Mouse (Mus musculus): ENCODE data around the gene Stk19. TPM values are rescaled to one million over a fixed set of nuclear protein-coding genes. Genes with fewer than 3 reads are reported as not detected.

Gene Stk19
- 37.5 and 44.6 TPM in 2 replicates for polyA plus RNA-seq (2012; rRNA removed; ENCODE audit: low replicate concordance)

GRCm38 (mm10) chr17:34836856-34837221 is at the start of gene Stk19, which contains the start of gene Dxo:
Gene Stk19 (minus strand): TSS chr17:34836945.
Gene Dxo (plus strand): TSS chr17:34837019.

GRCm38 (mm10) chr17:34881683-34882310 is 45.1 kb upstream of the Stk19 start, which contains the start of gene Gm20547:
Gene Gm20547 (minus strand): TSS chr17:34882042.

DNA sequence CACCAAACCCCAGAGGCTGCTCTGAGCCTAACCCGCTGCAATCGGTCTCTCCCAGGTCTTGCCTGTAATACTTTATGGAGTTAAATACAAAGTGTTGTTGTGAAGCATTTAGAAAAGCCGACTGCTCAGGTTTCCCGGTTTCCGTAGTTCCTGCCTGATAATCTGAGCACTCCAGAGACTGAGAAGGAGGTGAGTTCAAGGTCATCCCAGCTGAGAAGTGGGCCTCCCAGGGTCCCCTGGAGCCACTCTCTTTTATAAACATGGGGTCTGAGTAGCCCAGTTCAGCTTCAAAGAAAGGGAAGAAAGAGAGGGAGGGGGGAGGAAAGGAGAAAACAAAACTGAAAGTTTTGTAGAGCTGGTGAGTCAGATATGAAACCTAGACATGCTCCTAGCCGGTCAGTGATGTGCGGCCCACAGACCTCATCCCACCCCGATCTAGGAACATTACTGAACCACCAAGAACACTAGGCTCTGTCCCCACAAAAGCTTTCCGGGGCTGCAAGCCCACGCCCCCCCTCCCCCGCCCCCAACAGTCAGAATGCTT is 42.7 kb upstream of the Stk19 start, which contains the start of gene Zbtb12:
Gene Zbtb12, plus strand, starts transcription at position 148 of the 544 bp plus-strand sequence.

DNA sequence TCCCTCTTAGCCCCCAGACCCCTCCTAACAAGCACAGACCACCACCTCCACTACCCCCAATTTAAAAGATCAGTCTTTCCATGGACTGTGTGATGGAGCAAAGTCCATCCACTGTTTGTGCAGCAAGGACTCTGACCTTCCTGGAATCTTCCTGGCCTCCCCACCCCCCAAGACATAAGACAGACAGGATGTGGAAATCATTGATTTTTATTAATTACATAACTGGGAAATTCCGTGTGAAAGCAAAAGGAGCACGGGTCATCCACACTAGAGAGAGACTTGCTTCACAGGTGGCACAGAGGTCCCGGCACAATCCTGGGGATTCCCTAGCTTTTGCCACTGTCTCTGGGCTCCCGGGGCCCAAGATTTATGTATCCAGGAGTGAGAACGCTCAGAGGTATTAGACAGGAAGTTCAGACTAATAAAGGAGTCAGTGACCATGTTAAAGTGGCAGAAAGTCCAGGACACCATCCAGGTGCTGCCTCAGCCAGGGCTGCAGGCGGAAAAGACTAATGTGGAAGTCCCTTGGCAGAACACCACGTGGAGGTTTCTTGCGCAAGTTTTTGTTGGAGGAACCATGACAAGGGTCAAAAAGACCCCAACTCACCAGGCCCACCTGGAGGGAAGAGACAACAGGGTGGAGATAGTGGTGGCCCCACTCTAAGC is 25.8 kb upstream of the Stk19 start, which contains the start of gene Cfb:
Gene Cfb, minus strand, starts transcription at position 103 of the 666 bp plus-strand sequence.

GRCm38 (mm10) chr17:34849722-34850516 is 13.2 kb upstream of the Stk19 start, which contains the start of the genes Skiv2l and Nelfe:
Gene Skiv2l (minus strand): TSS chr17:34850210.
Gene Nelfe (plus strand): TSS chr17:34850391.

DNA sequence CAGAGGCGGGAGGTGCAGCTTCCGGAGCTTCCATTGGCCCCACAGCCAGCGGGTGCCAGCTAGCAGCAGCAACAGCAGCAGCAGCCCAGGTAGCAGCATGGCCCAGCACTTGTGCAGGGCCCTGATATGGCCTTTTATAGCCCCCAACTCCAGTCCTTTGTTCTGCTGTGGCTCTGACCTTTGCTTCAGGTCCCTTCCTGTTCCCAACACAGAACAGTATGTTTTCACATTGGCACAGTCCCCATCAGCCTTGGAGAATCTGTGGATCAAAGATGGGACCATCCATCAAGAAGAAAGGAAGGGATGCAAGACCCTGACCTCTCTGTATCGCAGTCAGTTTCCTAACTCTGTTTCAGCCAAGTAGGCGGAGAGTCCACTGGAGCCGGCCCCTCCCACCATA is 32.4 kb downstream of the Stk19 start, which contains the start of gene Cyp21a1:
Gene Cyp21a1, minus strand, starts transcription at position 261 of the 400 bp plus-strand sequence.

Other genes with a start within 250 kb of the Stk19 start
- gene Gpsm3, start 247.1 kb downstream of the Stk19 start, polyA plus RNA-seq (2012; rRNA removed; ENCODE audit: low replicate concordance): 14.5 and 19.6 TPM in 2 replicates
- gene Pbx2, start 245.7 kb downstream of the Stk19 start, polyA plus RNA-seq (2012; rRNA removed; ENCODE audit: low replicate concordance): 51.4 and 93.8 TPM in 2 replicates
- 2.8 and 4.0 TPM in 2 replicates for gene Ager, start 239.1 kb downstream of the Stk19 start, polyA plus RNA-seq (2012; rRNA removed; ENCODE audit: low replicate concordance)
- gene Rnf5, start 233.3 kb downstream of the Stk19 start, polyA plus RNA-seq (2012; rRNA removed; ENCODE audit: low replicate concordance): 90.6 and 100 TPM in 2 replicates
- gene Agpat1, start 232.7 kb downstream of the Stk19 start, polyA plus RNA-seq (2012; rRNA removed; ENCODE audit: low replicate concordance): 234 and 241 TPM in 2 replicates
- gene Egfl8, start 221.0 kb downstream of the Stk19 start, polyA plus RNA-seq (2012; rRNA removed; ENCODE audit: low replicate concordance): 5.7 and 6.5 TPM in 2 replicates
- 51.8 and 56.8 TPM in 2 replicates for gene Ppt2, start 208.4 kb downstream of the Stk19 start, polyA plus RNA-seq (2012; rRNA removed; ENCODE audit: low replicate concordance)
- 3.7 and 6.6 TPM in 2 replicates for gene Prrt1, start 207.4 kb downstream of the Stk19 start, polyA plus RNA-seq (2012; rRNA removed; ENCODE audit: low replicate concordance)
- gene Fkbpl, start 192.2 kb downstream of the Stk19 start, polyA plus RNA-seq (2012; rRNA removed; ENCODE audit: low replicate concordance): 6.4 and 7.2 TPM in 2 replicates
- gene Atf6b, start 189.8 kb downstream of the Stk19 start, polyA plus RNA-seq (2012; rRNA removed; ENCODE audit: low replicate concordance): 65.5 and 103 TPM in 2 replicates
- 90.8 and 117 TPM in 2 replicates for gene Tnxb, start 166.4 kb downstream of the Stk19 start, polyA plus RNA-seq (2012; rRNA removed; ENCODE audit: low replicate concordance)
- 136 and 385 TPM in 2 replicates for gene C4b, start 93.1 kb downstream of the Stk19 start, polyA plus RNA-seq (2012; rRNA removed; ENCODE audit: low replicate concordance)
- 0.26 and 1.6 TPM in 2 replicates for gene Cyp21a1, start 32.4 kb downstream of the Stk19 start, polyA plus RNA-seq (2012; rRNA removed; ENCODE audit: low replicate concordance)
- gene Dxo, start 74 bp upstream of the Stk19 start, polyA plus RNA-seq (2012; rRNA removed; ENCODE audit: low replicate concordance): 65.8 and 69.5 TPM in 2 replicates
- 92.6 and 103 TPM in 2 replicates for gene Skiv2l, start 13.3 kb upstream of the Stk19 start, polyA plus RNA-seq (2012; rRNA removed; ENCODE audit: low replicate concordance)
- 26.6 and 41.9 TPM in 2 replicates for gene Nelfe, start 13.4 kb upstream of the Stk19 start, polyA plus RNA-seq (2012; rRNA removed; ENCODE audit: low replicate concordance)
- gene Cfb, start 25.6 kb upstream of the Stk19 start, polyA plus RNA-seq (2012; rRNA removed; ENCODE audit: low replicate concordance): 75.6 and 198 TPM in 2 replicates
- gene Zbtb12, start 42.5 kb upstream of the Stk19 start, polyA plus RNA-seq (2012; rRNA removed; ENCODE audit: low replicate concordance): 7.5 and 24.8 TPM in 2 replicates
- not detected in 2 replicates for gene Gm20547, start 45.1 kb upstream of the Stk19 start, polyA plus RNA-seq (2012; rRNA removed; ENCODE audit: low replicate concordance)
- gene C2, start 61.3 kb upstream of the Stk19 start, polyA plus RNA-seq (2012; rRNA removed; ENCODE audit: low replicate concordance): 69.3 and 73.7 TPM in 2 replicates
- gene Ehmt2, start 61.5 kb upstream of the Stk19 start, polyA plus RNA-seq (2012; rRNA removed; ENCODE audit: low replicate concordance): 185 and 311 TPM in 2 replicates
- 0.10 and 12.1 TPM in 2 replicates for gene Slc44a4, start 77.5 kb upstream of the Stk19 start, polyA plus RNA-seq (2012; rRNA removed; ENCODE audit: low replicate concordance)
- 41.5 and 44.0 TPM in 2 replicates for gene Neu1, start 94.3 kb upstream of the Stk19 start, polyA plus RNA-seq (2012; rRNA removed; ENCODE audit: low replicate concordance)
- 15.3 and 47.3 TPM in 2 replicates for gene Hspa1b, start 122.3 kb upstream of the Stk19 start, polyA plus RNA-seq (2012; rRNA removed; ENCODE audit: low replicate concordance)
- not detected in 2 replicates for gene Gm20481, start 133.0 kb upstream of the Stk19 start, polyA plus RNA-seq (2012; rRNA removed; ENCODE audit: low replicate concordance)
- gene Hspa1a, start 135.2 kb upstream of the Stk19 start, polyA plus RNA-seq (2012; rRNA removed; ENCODE audit: low replicate concordance): 8.7 and 27.0 TPM in 2 replicates
- 0.46 and 0.59 TPM in 2 replicates for gene Hspa1l, start 135.8 kb upstream of the Stk19 start, polyA plus RNA-seq (2012; rRNA removed; ENCODE audit: low replicate concordance)
- gene Lsm2, start 144.9 kb upstream of the Stk19 start, polyA plus RNA-seq (2012; rRNA removed; ENCODE audit: low replicate concordance): 69.2 and 79.0 TPM in 2 replicates
- gene Vars, start 164.0 kb upstream of the Stk19 start, polyA plus RNA-seq (2012; rRNA removed; ENCODE audit: low replicate concordance): 61.9 and 207 TPM in 2 replicates
- 0.39 and 0.62 TPM in 2 replicates for gene Vwa7, start 179.6 kb upstream of the Stk19 start, polyA plus RNA-seq (2012; rRNA removed; ENCODE audit: low replicate concordance)
- gene Sapcd1, start 191.1 kb upstream of the Stk19 start, polyA plus RNA-seq (2012; rRNA removed; ENCODE audit: low replicate concordance): 0.54 and 1.7 TPM in 2 replicates
- 1.8 TPM in 2 replicates for gene Msh5, start 209.8 kb upstream of the Stk19 start, polyA plus RNA-seq (2012; rRNA removed; ENCODE audit: low replicate concordance)
- 87.4 and 180 TPM in 2 replicates for gene Clic1, start 213.0 kb upstream of the Stk19 start, polyA plus RNA-seq (2012; rRNA removed; ENCODE audit: low replicate concordance)
- gene Ddah2, start 222.1 kb upstream of the Stk19 start, polyA plus RNA-seq (2012; rRNA removed; ENCODE audit: low replicate concordance): 59.2 and 121 TPM in 2 replicates
- gene Ly6g6c, start 228.4 kb upstream of the Stk19 start, polyA plus RNA-seq (2012; rRNA removed; ENCODE audit: low replicate concordance): 0.17 TPM in 1 of 2 replicates, not detected in the other
- 0.09 and 0.21 TPM in 2 replicates for gene Mpig6b, start 229.2 kb upstream of the Stk19 start, polyA plus RNA-seq (2012; rRNA removed; ENCODE audit: low replicate concordance)
- 0.24 and 4.5 TPM in 2 replicates for gene Ly6g6e, start 240.0 kb upstream of the Stk19 start, polyA plus RNA-seq (2012; rRNA removed; ENCODE audit: low replicate concordance)
- gene Ly6g6d, start 241.1 kb upstream of the Stk19 start, polyA plus RNA-seq (2012; rRNA removed; ENCODE audit: low replicate concordance): 2.3 and 5.4 TPM in 2 replicates
- not detected in 2 replicates for gene Ly6g6f, start 248.7 kb upstream of the Stk19 start, polyA plus RNA-seq (2012; rRNA removed; ENCODE audit: low replicate concordance)

All from subcutaneous adipose tissue, adult 2 months (tissue).